Mouse (Mus musculus) natural killer cell, adult 2 months (primary cell): ENCODE data around the gene Npm1.

ENCODE experiments used
- DNase-seq, 2 experiments: peaks; one replicate each; pipeline ENCODE4 v3.0.0; 2022; ENCODE audit warnings: low spot score in 2 of 2

The Npm1 gene

DNA sequence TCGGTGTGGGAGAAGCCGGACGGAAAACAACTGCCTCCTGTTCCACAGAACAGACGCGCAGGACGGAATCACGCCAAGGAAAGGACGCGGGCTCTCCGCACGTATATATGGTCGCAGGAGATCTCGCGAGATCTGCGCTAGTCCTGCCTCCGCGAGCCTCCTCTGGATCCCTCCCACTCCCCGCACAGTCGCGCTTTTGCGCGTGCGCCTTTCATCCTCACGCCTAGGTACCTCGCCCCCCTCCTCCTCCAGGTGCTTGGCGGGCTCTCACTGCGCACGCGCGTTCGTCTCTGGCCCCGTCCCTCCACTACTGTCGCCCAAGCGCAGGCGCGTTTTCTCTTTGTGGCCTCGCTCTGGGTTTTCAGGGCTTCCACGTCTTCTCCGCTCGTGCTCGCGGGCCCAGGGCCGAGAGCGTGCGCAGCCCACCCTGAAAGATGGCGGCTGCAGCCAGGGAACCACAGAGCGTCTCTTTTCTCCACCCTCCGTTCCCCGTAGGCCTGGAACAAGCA lies at the start of gene Npm1:
TSS of gene Npm1 (minus strand) at position 209 of the 509 bp plus-strand sequence.
- peak; percentile 99 for DNase-seq

- DNase-seq: no peak
Observed at GRCm38 (mm10) chr11:33207411-33207810, 44.4 kb upstream of the Npm1 start.

- DNase-seq: no peak
Observed at GRCm38 (mm10) chr11:33204966-33205365, 42.0 kb upstream of the Npm1 start.

- DNase-seq: no peak
Observed at GRCm38 (mm10) chr11:33204329-33204705, 41.3 kb upstream of the Npm1 start.

DNA sequence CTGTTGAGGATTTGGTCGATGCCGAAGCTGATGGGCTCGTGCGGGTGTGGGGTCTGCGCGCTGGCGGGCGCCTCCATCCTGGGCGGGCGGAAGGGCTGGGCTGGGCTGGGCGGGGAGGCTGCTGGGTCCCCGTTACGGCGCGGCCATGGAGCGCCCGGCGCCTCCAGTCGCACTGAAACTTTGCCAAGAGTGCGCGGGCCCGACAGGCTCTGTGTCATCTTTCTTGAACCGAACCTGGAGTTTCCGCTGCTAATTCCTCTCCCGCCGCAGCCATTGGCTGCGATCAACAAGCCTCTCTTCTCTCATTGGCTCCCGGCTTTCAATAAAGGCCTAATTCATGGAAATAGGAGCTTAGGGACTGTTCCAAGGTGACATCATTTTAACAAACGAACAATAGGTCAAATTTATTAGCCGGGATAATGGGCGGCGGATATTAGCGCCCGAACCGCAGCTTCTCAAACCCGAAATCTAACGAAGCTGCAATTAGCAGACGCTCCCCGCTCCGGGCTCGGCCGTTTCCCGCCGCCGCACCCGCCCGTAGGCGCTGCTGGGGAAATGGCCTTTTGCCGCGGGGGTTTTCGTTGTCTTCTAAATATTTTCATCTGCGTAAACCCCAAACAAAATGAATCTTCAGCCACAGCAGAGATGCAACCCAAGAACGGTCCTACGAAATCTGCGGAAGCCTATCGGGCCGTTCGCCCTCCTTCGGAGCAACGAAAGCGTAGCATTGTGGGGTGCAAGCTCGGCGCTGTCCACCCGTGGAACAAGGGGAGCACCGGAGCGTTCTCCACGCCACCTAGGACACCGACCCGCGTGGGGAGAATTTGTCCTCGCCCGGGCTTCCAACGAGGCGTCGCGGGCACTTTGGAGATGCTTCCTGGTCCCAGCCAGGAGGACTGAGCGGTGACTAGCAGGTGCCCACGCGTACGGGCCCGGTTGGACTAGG lies 40.6 kb upstream of the Npm1 start, which contains the start of gene Tlx3:
TSS of gene Tlx3 (minus strand) at position 207 of the 946 bp plus-strand sequence.
- DNase-seq: no peak

DNA sequence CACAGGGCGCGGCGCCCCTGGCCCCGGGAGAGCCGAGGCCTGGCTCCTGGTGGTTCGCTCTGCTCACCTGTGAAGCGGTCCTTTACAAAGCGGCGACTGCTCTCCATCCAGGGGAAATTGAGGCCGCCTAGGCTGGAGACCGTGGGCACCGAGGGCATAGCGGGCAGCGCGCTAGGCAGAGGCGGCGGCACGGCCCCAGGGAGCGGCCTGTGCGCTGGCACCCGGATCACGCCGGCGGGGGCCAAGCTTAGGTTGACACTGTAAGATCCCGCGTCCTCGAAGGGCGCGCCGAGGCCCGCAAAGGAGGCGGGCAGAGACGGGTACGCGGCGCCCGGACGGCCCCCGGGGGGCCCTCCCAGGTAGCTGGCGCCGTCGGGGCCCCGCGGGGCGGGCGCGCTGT lies 40.0 kb upstream of the Npm1 start:
- no peak for DNase-seq

GRCm38 (mm10) chr11:33202296-33202695 lies 39.3 kb upstream of the Npm1 start:
- DNase-seq: no peak

- DNase-seq: no peak
Observed at GRCm38 (mm10) chr11:33201626-33202010, 38.6 kb upstream of the Npm1 start.

DNA sequence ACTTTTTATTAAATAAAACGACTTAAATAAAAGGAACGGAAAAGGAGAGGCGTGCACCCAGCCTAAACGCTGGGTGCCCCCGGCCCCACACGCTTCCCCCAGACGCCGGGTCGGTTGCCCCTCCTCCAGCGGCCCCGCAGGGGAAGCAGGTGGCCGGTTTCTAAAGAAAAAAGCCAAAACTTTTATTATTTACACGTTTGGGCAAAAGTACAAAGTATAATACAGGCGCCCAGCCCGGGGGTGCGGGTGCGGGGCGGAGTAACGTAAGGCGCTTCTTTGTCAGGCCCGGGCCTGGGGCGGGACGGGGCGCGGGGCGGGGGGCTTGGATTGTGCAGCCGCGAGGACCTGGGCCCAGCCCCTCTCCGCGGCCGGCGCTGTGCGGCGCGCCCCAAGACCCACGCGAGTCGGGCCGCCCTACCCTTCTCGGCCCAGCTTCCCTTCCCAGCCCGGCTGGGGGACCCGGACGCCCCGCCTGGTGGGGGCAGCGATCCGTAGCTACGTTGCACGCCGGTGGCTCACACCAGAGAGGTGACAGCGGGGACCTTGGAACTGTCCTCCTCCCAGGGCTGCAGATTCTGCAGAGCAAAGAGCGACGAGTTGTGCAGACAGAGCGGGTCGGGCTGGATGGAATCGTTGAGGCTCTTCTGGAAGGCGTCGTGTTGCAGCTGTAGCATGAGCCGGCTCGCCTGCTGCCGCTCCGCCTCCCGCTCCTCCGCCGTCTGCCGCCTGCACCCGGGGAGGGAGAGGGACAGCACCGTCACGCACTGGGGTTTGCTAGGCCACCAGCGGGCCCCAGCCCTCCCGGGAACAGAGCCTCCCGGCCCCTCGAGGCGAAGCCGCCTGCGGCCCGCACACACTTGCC lies 38.0 kb upstream of the Npm1 start:
- DNase-seq: no peak

GRCm38 (mm10) chr11:33199906-33200763 lies 37.1 kb upstream of the Npm1 start:
- DNase-seq: no peak

- DNase-seq: no peak
Observed at GRCm38 (mm10) chr11:33199117-33199514, 36.1 kb upstream of the Npm1 start.

DNA sequence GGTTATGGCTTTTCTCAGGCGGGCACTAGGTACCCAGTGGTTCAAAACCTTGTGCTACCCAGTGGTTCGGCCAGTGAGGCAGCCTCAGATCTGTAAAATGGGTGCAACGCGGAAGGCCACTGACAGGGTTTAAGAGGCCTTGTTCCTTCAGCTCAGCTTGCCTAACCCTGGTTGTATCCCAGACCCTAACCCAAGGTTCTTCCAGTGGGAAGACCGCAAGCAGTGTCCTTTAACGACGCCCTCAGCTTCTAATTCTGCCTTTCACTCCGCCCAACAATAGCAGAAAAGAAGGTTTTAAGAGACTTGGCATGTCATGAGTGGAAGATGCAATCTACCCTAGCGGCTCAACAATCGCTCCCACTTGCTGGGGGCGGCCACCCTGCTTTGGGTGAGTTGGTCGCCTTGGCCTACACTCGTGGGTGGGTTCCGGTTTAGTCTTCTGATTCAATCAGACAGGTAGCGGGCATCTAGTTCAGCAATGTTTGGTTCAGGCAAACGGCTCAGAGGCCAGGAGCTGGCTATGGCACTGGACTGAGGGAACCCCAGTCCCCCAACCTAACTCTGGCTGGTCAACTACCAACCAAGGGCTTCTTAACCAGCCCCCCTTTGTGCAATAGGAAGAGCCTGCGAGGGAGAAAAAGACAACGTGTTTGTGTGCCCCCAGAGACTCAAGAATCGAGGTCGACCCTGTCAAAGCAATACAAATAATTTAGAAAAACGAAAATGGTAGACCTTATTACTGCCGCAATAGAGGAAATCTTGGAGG lies 35.5 kb upstream of the Npm1 start:
- DNase-seq: no peak

DNA sequence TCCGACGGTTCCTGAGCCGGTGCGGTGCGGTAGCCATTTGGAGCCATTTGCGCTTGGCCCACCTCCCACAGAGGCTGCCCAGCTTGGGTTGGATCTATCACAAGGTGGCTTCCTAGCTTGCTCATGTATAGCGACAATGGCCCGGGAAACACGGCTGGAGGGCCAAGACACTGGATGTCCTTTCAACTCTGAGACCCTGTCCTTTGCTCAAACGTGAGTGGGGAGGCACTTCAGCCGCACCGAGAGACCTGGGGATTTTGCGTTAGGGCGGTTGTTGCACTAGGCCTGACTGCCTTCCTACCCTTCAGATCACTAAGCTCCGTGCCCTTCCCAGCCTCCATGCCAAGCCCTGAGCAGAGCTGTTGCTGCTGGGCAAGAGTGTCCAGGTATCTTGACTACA lies 34.7 kb upstream of the Npm1 start:
- DNase-seq: no peak

DNA sequence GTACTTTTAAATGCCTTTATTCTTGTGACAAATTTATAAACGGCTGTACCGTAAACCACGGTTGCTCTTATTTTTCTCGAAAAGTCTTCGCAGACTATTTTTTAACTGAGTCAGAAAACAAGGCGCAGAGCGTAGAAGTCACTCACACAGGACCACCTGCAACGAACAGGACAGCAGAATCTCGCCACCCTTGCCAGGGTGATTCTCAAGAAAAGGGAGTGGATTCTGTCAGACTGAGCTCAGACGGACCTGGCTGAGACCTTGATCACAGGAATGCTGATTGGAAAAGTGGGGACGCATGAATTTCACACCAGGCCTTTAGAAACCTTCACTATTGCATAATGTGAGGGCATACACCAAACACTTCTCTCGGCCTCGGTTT lies 34.1 kb upstream of the Npm1 start:
- no peak for DNase-seq

DNA sequence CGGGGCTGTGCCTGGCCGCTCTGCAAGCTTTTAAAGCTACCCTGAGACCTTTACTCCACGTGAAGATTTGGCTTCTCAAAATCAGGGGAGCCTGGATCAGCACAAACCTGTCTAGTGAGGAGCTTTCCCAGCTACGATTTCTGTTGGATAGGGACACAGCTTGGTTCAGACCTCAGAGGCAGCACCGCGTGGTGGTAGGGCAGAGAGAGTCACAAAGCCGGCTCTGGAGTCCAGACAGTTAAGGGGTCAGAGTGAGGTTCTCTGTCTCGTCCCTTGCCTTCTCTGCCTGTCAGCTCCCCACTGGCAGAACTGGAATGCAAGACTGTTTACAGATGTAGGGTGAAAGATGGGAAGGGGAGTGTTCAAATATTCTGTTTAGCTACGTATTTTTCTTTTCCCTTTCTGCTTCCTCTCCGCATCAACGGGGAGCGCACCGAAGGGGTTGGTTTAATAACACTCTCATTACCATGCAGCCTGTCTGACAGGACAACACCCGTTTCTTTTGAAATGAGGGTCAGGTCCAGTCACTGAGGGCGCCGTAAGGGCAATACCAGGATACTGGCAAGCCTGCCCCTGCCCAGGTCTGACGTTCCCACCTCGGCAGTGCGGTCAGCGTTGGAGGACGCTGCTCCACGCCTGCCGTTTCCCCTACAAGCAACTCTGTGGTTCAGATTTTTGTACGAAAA lies 33.6 kb upstream of the Npm1 start:
- no peak for DNase-seq

- DNase-seq: no peak
Observed at GRCm38 (mm10) chr11:33195531-33196446, 32.8 kb upstream of the Npm1 start.

DNA sequence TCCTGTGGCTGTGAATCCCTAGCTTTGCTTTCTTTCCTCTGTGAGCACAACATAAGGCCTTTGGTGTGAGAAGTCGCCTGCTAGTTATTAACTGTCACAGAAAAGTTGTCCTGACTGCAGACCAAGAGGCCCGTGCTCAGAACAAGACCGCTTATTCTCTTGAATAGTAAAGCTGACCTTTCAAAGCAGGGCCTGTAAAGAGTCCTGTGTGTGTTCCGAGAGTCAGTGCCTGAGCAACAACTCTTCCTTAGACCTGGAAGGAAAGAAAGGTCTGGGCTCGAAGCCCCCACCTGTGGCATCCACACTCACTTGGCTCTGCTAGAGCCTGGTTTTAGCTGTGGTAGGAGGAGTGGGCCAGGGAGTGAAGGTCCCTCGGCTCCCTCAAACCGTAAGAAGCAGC lies 32.1 kb upstream of the Npm1 start:
- DNase-seq: no peak

DNA sequence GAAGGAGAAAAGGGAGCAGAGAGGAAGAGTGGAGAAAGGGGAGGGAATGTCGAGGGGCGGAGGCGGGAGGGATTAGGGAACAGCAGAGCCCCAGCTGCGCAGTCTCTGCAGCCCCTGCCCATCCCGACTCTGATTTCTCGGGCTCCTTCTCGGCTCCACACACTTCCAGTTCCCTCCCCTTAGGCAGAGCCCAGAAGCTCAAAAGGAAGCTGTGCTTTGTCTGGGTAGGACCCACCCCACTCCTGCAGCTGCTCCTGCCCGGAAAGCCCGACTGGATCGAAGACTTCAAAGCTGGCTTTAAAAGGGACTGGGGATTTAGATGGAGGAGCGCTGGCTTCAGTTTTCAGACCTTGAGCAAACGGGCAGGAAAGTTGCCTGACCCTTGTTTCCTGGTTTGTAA lies 30.7 kb upstream of the Npm1 start:
- DNase-seq: no peak

DNA sequence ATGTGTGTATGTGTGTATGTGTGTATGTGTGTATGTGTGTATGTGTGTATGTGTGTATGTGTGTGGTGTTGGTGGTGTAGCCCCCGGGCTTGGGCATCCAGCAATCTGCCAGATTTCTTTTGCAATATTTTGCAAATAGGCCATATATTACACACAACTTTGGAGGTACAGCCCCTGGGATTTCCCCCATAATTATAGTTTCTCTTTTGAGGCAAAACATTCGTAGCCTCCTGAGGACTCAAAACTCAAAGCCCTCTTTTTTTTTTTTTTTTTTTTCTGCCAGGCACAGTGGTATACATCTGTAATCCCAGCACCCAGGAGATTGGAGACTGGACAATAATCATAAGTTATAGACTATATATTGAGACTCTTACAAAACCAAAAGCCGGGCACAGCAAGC lies 18.8 kb upstream of the Npm1 start:
- DNase-seq: no peak
